Mouse (Mus musculus): ENCODE data around the gene Camsap3.
A peak's percentile ranks its signal among the peaks of the same experiment; 100 is the strongest.

Gene Camsap3

DNA sequence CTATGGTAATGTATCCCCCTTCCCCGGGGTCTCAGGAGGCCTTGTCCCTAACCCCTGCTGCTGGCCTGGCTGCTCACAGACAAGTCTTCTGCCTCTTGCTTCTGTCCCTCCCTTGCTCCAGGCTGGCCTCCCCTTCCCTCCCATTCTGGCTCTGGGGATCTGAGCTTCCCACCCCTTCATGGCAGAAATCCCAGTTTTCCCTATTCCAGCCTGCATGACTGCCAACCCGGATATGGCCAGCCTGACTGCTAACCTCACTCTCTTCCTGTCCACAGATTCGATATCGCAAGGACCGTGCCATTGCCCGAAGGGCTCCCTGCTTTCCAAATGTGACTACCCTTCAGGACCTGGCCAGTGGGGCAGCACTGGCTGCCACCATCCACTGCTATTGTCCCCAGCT, 13.3 kb downstream of the Camsap3 start:
- DNase-seq (ENCODE audit: low spot score in 2 of 2) = peak in 1 of 2 experiments; percentile 58

DNA sequence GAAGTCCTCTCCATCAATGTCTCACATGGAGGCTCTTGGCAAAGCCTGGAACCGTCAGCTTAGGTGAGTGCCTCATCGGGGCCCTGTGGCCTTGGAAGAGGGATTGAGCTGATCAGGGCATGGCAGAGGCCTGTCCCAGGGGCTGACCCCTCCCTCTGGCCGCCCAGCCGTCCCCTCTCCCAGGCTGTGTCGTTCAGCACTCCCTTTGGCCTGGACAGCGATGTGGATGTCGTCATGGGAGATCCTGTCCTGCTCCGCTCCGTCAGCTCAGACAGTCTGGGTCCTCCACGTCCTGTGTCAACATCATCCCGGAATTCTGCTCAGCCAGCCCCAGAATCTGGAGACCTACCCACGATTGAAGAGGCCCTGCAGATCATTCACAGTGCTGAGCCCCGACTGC, 16.3 kb downstream of the Camsap3 start:
- no peak for DNase-seq (ENCODE audit: low spot score in 2 of 2)

DNA sequence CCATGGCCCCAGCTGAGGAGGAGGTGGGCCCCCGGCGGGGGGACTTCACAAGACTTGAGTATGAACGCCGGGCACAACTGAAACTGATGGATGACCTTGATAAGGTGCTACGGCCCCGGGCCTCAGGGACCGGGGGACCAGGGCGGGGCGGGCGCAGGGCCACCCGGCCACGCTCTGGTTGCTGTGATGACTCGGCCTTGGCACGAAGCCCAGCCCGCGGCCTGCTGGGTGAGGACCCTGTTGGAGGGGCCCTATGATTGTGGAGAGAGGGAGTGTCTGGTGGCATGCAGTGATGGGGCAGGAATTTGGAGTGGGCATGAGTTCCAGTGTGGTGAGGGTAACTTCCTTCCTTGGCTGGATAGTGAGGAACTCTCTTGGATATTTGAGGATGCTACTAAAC, 19.5 kb downstream of the Camsap3 start:
- no peak for DNase-seq (ENCODE audit: low spot score in 2 of 2)

DNA sequence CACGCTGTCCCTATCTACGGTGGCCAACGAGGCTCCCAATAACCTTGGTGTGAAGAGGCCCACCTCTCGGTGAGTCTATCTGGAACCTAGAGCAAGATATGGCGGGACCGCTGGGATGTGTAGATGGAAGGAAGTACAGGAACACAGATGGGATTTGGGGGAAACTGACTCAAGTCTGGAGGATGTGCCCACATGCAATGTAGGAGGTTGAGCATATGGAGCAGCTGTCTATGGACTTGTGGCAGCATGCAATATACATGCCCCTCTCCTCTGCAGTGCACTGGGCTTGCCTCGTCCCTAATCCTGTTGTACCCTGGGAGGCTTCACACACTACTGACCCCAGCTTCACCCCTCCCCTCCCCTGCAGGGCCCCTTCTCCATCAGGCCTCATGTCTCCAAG, 20.7 kb downstream of the Camsap3 start:
- DNase-seq (ENCODE audit: low spot score in 2 of 2) = no peak

DNA sequence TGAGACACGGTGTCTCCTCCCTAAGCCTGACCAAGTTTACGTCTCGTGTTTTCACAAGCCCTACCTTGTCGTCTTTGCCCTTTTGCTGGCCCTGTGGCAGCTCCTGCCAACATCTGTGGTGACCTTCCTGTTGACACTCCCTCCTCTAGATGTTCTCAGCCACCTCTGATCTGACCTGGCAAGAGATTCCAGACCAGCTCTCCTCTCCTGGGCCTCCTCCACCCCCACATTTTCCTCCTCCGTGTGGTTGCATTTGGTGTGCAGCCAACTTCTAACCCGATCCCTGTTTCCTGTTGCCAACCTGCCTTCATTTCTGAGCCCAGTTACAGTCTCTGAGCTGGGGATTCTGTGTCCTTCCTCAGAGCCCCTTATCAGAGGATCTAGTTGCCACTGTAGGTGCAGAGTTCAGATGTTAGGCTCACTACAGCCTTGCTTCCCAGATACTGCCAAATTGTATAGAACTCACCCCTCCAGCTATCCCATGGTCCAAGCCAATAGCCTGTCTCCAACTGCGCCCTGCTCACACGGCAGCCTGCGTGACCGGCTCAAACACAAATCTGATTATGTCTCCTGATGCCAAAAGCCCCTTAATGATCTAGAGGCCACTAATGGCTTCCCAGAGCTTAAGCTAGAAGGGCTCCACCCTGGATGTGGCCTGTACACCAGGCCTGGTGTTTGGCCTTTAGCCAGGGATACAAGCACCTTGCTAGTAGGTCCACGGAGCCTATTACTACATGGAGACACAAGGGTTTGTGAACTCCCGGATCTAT, 22.1 kb downstream of the Camsap3 start:
- DNase-seq (ENCODE audit: low spot score in 2 of 2) = peak in 1 of 2 experiments; percentile 40

DNA sequence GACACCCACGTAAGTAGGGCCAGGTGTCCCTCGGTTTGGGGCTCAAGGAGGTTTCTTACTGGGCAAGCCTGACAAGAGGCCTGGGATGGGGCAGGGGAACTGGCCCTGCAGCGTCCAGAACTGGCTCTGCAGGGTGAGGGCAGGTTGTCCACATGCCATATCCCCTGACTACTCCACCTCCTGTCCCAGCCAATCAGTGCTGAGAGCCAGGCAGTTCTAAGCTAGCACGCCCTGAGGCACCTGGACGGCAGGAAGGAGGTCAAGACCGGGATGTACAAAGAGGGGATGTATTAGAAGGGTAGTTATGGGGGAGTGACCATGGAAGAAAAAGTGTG, 22.7 kb downstream of the Camsap3 start:
- peak in 1 of 2 experiments; percentile 38 for DNase-seq (ENCODE audit: low spot score in 2 of 2)

DNA sequence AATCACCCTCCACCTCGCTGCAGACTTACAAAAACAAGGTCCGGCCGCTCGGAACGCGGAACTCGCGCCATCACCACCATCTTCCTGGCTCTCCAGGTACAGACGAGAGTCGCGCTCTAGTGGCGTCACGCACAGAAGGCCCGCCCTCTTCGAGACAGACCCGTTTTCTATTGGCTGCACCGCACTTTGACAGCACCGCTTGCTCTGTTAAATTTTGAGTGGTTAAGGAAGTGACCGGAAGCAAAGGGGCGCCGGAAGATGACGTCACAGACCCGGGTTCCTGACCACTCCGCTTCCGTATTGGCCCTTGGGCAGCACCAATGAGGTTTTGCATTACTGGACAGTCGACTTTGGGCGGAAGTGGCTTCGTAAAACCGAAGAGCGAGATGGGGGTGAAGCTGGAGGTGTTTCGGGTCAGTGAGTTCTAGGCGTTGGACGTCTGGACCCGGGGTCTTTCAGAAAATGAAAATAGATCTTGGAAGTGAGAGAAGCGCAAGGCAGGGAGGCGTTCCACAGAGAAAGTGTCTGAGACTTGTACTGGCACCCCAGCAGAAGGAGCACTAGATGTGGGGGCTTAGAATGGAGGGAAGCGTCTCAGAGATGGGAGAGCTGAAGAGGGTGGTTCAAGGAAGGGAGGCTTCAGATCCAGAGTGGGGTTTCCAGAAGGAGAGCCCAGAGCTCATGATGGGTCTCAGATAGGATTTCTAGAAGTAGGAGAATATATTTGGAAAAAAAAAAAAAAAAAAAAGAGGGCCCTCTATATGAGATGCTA, 34.3 kb downstream of the Camsap3 start, which contains the start of the genes Xab2 and Pet100:
TSS of gene Xab2 (minus strand) at position 118 of the 772 bp plus-strand sequence.
TSS of gene Pet100 (plus strand) at position 350 of the 772 bp plus-strand sequence.
- peak; percentile 98 to 99 for DNase-seq (ENCODE audit: low spot score in 2 of 2)

DNA sequence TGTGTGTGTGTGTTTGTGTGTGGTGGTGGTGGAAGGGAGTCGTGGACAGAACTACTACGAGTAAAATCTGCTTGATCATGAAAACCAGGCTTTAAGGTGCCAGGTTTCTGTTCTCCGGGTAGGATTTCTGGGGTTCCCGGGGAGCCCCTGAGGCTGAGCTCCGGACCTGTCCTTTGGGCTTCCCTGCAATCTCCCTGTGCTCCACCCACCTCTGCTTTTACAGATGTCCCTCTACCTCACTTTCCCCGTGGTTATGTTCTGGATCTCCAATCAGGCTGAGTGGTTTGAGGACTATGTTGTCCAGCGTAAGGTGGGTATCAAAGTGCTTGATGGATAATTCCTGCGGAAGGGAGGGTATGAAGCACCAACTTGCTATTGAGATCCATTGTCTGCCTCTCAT, 35.0 kb downstream of the Camsap3 start:
- no peak for DNase-seq (ENCODE audit: low spot score in 2 of 2)

DNA sequence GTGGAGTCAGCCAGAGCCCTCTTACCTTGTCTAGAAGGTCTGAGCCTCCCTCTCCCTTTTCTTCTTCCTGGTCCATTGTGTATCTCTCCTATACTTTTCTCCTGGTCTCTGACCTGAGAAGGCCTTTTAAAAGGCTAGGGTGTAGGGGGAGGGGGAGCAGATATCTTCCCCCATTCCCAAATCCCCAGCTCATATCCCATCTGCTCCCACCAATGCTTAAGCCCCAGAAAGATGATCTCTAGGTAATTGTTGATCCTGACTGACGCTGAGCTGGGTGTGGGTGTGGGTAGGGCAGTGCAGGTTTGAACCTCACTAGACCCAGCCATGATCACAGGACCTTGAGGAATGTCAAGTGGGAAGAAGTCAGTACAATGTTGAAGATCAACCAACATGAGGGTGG, 38.4 kb downstream of the Camsap3 start, which contains the start of gene Pcp2:
TSS of gene Pcp2 (minus strand) at position 101 of the 400 bp plus-strand sequence.
- DNase-seq (ENCODE audit: low spot score in 2 of 2) = no peak

DNA sequence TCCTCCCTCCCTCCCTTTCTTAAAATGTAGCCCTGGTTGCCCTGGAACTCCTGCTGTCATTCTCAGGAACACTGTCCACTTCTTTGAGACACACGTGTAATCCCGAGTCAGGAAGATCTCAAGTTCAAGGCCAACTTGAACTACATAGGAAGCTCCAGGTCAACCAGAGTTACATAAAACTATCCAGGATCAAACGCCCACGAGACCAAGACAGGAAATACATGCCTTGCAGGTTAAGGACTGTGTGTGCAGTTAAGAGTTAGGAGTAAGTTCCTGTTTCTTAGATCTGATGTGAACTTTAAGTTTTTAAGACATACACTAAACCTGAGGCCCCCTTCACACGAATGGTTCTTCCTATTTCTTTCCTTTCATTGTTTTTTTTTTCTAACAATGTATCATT, 39.9 kb downstream of the Camsap3 start:
- no peak for DNase-seq (ENCODE audit: low spot score in 2 of 2)

DNA sequence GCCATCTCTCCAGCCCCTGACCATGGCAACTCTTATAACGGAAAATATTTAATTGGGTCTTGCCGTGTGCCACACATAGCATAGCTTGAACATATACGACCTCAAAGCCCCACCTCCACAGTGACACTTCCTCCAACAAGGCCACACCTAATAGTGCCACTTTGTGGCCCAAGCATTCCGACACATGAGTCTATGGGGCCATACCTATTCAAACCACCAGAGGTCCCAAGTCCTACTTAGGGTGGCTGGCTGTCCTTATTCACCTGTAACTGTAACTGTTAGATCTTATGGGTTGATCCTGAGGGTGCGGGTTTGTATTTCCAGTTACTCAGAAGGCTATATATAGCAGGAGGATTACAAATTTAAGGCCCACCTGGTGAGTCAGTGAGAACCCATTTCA, 40.9 kb downstream of the Camsap3 start:
- DNase-seq (ENCODE audit: low spot score in 2 of 2) = no peak

DNA sequence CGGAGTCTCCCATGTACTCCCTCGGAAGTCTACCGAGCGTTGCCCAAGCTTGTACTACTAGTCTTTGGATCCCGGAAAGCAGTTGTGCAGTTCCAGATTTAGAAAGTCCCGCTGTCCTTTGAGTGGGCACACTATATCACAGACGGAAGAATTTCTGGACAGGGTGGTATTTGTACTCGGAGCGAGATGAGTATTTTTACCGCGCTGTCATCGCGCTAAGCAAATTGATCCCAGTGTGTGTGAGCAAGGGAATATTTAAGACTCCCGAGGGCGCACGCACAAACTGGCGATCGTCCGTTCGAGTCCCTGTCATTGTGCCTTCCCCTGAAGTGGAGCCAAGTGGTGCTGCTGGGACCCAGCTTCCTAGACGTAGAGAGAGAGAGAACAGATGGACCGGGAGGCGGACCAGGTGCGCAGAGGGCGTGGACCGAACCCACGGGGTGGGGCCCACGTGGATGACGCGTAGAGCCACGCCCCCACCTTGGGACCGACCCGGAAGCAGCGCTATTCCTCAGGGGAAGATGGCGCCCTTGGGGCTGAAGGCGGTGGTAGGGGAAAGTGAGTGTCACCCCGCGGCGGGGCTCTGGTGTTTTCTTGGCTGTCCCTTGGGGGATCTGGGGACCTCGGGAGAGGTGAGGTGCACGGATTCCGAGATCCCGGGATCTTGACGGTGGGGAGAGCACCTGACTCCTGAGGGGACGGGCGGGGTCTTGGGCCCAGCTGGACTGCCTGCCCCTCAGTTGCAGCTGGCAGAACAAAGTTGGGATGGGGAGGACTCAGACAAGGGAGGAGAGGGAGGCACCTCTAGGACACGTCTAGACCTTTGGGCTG, 43.8 kb downstream of the Camsap3 start, which contains the start of gene Stxbp2:
TSS of gene Stxbp2 (plus strand) at position 309 of the 831 bp plus-strand sequence.
- DNase-seq (ENCODE audit: low spot score in 2 of 2) = peak; percentile 68 to 84

DNA sequence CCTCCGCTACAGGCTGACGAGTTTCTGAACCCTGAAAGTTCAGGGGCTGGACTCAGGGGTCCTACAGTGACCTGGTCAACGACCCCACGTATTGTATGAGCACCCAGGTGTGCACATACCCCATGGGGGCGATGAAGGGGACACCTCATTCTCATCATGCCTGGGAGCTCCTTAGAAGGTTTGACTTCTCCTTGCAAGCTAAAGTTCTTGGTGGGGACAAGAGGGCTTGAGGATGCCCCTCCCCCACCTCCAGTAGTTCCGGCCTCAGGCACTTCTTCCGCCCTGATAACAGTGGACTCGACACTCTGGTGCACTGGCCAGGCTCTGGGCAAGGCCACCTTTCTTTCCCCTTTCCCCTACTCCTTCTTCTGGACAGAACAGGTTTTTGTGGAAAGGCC, 44.4 kb downstream of the Camsap3 start:
- no peak for DNase-seq (ENCODE audit: low spot score in 2 of 2)

DNA sequence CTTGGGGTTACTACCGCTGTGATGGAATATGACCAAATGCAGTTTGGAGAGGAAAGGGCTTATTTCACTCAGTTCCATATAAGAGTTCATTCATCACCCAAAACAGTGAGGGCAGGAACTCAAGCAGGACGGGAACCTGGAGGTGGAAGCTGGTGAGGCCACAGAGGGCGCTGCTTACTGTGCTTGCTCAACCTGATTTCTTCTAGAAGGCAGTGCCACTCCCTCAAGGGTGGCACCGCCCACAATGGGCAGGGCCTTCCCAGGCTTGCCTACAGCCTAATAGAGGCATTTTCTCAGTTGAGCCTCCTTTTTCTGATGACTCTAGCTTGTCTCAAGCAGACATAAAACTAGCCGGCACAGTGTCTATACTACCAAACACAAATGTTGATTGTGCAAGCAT, 58.7 kb downstream of the Camsap3 start:
- DNase-seq (ENCODE audit: low spot score in 2 of 2) = peak; percentile 29 to 77

DNA sequence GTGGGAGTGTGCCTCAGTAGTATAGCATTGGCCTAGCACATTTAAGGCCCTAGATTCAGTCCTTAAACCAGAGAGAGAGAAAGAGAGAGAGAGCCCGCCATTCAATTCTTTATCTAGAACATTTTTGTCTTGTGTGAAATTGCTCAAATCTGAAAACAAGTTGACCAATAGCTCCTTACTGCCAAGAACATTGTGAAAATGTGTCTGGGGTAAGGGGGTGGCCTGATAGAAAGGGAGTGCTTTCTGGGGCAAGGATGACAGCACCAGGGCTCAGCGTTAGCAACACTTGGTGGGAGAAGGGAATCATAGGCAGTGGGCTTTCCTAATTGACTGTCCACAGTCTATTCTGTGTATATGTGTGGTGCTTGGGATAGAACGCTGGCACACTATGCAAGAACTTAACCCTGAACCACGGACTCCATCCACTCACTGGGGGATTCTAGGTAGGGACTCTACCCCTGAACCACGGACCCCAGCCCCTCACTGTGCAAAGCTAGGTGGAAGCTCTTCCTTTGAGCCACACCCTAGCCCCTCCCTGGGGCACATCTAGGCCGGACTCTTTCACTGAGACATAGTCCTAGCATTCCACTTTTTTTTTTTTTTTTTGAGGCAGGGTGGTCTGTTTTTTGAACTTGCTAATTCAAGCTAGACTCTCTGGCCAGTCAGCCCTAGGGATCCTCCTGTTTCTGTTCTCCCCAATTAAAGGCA, 59.9 kb downstream of the Camsap3 start:
- DNase-seq (ENCODE audit: low spot score in 2 of 2) = no peak

DNA sequence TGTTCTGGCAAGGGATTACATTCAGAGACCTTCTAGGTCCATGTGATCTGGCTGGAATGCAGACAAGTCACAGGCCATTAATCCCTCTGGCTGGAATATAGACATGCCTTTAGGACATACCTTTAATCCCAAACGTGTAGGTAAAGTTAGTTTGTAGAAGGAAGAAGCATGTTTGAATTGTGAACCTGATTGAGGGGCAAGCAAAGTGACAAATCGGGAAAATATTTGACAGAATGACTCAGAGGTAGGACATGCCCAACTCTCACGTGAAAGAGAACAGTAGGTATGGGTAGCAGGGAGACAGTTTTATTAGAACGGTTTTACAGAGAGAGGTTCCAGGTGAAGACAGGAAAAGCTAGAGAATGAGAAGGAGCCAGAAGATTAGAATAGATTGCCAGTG, 60.5 kb downstream of the Camsap3 start:
- no peak for DNase-seq (ENCODE audit: low spot score in 2 of 2)

DNA sequence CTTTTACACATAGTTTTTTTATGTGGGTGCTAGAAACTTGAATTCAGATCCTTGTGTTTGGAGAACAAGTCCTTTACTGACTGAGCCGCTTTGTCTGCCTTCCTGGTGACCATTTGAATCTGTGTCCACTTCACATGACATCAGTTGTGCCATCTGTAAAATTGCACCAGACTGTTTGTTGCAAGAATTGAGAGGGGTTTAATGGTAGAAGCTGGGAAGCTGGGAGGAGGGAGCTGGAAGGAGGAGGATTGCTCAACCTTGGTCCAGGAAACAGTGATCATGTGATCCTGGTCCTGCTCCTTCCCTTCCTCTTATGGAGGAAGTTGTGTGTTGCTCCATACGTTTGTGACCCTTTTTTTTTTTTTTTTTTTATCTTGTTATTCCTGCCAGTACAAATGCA, 61.2 kb downstream of the Camsap3 start:
- no peak for DNase-seq (ENCODE audit: low spot score in 2 of 2)

DNA sequence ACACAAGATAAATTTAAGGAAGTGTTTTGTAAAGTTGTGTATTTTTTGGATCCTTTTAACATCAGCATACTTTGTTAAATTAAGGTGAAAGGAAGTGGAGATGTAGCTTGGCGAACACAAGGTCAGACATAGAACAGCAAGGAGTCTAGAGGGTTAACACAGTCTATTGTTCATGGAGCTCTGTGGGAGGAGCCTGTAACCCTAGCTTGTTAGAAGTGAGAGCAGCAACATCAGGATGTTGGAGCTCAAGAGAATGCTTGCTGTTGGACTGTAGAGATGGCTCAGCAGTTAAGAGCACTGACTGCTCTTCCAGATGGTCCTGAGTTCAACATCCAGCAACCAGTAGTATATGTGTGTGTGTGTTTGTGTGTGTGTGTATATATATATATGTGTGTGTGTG, 61.9 kb downstream of the Camsap3 start:
- DNase-seq (ENCODE audit: low spot score in 2 of 2) = no peak

DNA sequence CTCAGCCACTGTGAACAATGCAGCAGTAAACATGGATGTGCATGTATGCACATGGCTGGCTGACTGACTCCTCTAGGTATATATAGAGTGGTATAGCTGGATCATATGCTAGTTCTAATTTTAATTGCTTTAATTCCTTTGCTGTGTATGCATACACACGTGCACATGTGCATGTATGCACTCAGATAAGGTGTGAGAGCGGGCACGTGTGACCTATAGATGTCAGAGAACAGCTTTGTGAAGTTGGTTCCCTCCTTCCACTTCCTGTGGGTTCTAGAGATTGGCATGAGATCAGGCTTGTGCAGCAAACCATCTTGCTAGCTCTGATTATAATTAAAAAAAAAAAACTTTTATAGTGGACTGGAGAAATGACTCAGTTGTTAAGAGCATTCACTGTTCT, 65.8 kb downstream of the Camsap3 start:
- DNase-seq (ENCODE audit: low spot score in 2 of 2) = no peak

DNA sequence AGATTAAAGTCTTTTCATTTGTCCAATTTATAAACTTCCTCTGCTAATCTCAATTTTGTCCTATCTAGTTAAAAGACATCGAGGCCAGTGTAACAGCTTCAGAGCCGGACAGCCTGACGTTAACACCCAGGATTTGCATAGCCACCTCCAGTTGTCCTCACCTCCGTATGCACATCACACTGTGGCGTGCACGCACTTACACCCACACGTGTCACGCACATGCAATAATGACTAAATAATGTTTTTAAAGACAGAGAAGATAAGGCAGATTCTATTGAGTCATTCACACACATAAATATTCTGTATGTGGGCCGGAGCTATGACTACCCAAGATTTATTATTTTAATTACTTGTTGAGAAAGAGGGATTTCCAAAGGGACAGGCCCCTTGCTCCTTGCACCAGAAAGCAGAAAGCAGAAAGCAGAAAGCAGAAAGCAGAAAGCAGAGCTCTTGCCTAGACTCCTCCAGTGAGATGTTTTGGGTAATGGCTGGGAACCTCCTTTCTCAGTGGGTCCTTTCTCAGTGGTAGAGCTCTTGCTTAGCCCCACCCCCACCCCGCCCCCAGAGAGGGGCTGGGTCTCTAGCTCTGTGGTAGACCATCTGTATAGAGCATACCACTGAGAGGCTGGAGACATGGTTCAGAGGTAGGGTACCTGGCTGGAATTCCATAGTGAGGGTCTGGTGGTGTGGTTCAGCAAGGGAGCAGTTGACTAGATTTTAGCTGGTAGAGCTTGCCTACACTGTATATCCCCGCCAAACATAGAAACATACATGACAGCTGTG, 67.8 kb downstream of the Camsap3 start:
- no peak for DNase-seq (ENCODE audit: low spot score in 2 of 2)

DNA sequence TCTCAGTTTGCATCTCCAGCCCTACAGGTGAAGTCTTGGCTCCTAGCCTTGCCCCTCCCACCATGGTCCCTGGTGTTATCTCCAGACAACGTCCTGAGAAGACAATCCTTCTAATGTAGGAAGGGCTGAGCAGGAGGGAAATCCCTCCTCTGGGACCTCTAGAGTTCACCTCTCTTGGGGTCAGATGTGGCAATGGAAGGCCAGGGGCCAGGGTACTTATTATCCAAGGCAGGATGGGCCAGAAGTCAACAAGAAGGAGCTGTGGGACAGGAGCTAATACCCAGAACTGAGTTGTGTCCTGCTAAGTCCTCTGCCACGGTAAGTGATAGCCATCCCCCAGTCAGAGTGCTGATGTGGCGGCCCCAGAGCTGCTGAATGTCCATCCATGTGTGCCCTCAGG, 68.4 kb downstream of the Camsap3 start, which contains the start of gene Retn:
TSS of gene Retn (plus strand) at position 245 of the 400 bp plus-strand sequence.
- peak in 1 of 2 experiments; percentile 47 for DNase-seq (ENCODE audit: low spot score in 2 of 2)

Measured in urinary bladder, postnatal 36 days (tissue).